Mouse (Mus musculus): Measurements from ENCODE around the gene Kdelc2.

DNA sequence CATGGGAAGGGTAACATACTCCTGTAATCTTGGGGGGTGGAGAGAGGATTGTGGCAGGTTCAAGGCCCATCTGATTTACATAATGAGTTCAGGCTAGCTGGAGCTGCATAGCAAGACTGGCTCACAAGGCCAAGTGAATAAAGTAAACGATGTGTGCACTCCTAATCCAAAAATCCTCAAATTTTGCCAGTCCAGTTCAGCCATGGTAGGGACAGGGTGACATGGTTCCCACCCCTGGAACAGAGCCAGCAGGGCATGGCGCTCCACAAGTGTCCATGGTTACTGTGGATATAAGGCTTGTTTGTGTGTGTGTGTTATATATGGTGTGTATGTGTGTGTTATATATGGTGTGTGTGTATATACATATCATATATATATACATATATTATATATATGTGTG, 33.5 kb upstream of the Kdelc2 start:
- TF ChIP-seq POLR2A (IDR thresholded peaks at IDR 0.05; ENCODE audit: control insufficient read depth, low read depth, low read length) (no peak), CTCF (IDR thresholded peaks at IDR 0.05; ENCODE audit: control insufficient read depth, insufficient read depth, insufficient replicate concordance, low read depth, low read length) (no peak)
